Comparison of ENCODE assay signal across 8 mouse cellular contexts in the genomic region with DNA sequence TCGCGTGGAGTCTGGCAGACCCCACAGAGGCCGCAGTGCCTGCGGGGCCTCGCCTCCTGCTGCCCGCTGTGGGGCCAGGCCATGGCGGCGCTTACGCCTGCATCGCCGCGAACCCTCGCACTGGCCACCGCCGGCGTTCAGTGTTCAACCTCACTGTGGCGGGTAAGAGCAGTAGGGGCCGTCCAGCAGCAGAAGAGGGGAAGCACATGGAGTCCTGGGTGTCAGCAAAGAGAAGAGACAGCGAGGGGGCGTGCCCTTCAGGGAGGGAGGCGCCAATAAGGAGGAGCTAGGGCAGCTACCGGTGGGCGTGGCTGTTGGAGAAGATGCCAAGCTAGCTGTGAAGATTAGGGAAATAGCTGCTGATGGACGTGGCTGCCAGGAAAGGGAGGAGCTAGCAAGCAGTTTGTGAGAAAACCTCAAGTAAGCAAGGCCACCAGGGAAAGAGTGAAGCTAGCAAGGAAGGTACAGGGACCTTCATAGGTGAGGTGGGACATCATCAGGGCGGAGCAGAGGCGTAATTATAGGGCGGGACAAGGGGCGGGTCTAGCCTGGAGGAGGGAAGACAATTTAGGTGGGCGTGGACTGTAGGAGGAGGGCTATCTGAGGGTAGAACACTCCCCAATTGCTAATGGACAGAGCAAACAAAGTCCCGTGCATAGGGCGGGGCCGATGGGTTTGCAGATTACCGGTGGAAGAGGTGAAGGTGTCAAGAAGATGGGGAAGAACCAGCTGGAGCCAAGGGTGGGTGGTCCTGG. TPM values are rescaled to one million over a fixed set of nuclear protein-coding genes. Genes with fewer than 3 reads are reported as not detected.
DNase-seq lines count a peak whose midpoint lies in the region; ATAC-seq and TF ChIP-seq lines count a peak whose summit lies in the region.

No protein-coding gene starts in this region.

- H3K4me1 ChIP-seq in forebrain, embryonic 11.5 days (replicated peaks; ENCODE audit: control insufficient read depth, insufficient read depth, low read length), result no peaks in the 10 kb centered on the region
- H3K4me1 ChIP-seq in heart, embryonic 15.5 days (replicated peaks), result peaks cover 15% of the 10 kb centered on the region
- peaks cover 19% of the 10 kb centered on the region for H3K4me1 ChIP-seq in liver, embryonic 16.5 days (ENCODE audit: control insufficient read depth, low read depth, low read length)
- peaks cover 12% of the 10 kb centered on the region; the same call in 1 of the 2 replicates for H3K4me1 ChIP-seq in neural tube, embryonic 12.5 days
- 0 out of 2 replicates have a peak, but pooled peaks cover 2% of the 10 kb centered on the region for H3K4me1 ChIP-seq in stomach, postnatal 0 days (replicated peaks; ENCODE audit: control insufficient read depth, insufficient read depth)

- H3K27ac ChIP-seq in forebrain, embryonic 11.5 days (ENCODE audit: low read depth, low read length), result no peak overlapping the region
- H3K27ac ChIP-seq in heart, embryonic 15.5 days, result 0 out of 2 replicates have a peak overlapping the region, but pooled peaks have one; percentile 33
- 0 out of 2 replicates have a peak overlapping the region, but pooled peaks have one; percentile 12 for H3K27ac ChIP-seq in liver, embryonic 16.5 days (ENCODE audit: low read length)
- no peak overlapping the region for H3K27ac ChIP-seq in neural tube, embryonic 12.5 days
- H3K27ac ChIP-seq in stomach, postnatal 0 days (replicated peaks), result peak overlapping the region; percentile 69; the same call in 1 of the 2 replicates

- peak; percentile 97 for DNase-seq in ES-CJ7 (ENCODE audit: low read depth, low spot score)
- DNase-seq in c-Kit-positive CD71-positive TER-119-positive erythroid progenitor cells, embryonic 14.5 days (ENCODE audit: low spot score), result peak; percentile 89
- peak; percentile 91 for DNase-seq in forebrain, embryonic 11.5 days (ENCODE audit: low spot score)
- DNase-seq in kidney, postnatal 14 days, result peak; percentile 95
- peak; percentile 89 for DNase-seq in stomach, postnatal 0 days (ENCODE audit: low spot score)

- no peaks in the 10 kb centered on the region for H3K9me3 ChIP-seq in forebrain, embryonic 11.5 days (ENCODE audit: control insufficient read depth, low read length)
- H3K9me3 ChIP-seq in heart, embryonic 15.5 days (replicated peaks), result no peaks in the 10 kb centered on the region
- H3K9me3 ChIP-seq in liver, embryonic 16.5 days (replicated peaks; ENCODE audit: control insufficient read depth, low read length), result no peaks in the 10 kb centered on the region
- no peaks in the 10 kb centered on the region for H3K9me3 ChIP-seq in neural tube, embryonic 12.5 days
- no peaks in the 10 kb centered on the region for H3K9me3 ChIP-seq in stomach, postnatal 0 days (ENCODE audit: control insufficient read depth, low read length)

- peak; percentile 63 for TF ChIP-seq CTCF in stomach, postnatal 0 days (IDR thresholded peaks at IDR 0.05; ENCODE audit: low read depth)

- H3K9ac ChIP-seq in forebrain, embryonic 11.5 days (ENCODE audit: low read length), result peak overlapping the region; percentile 49
- H3K9ac ChIP-seq in heart, embryonic 15.5 days, result peak overlapping the region; percentile 55
- peak overlapping the region; percentile 58; the same call in 1 of the 2 replicates for H3K9ac ChIP-seq in liver, embryonic 16.5 days (ENCODE audit: low read depth, low read length)
- H3K9ac ChIP-seq in neural tube, embryonic 12.5 days, result peak overlapping the region; percentile 60
- peak overlapping the region; percentile 63 for H3K9ac ChIP-seq in stomach, postnatal 0 days (ENCODE audit: low read length)

- TF ChIP-seq EP300 in stomach, postnatal 0 days (optimal IDR thresholded peaks at IDR 0.05), result no peak

- under 1% methylated on average over 33 of the region's 33 CpGs for WGBS in forebrain, embryonic 11.5 days
- WGBS in heart, embryonic 15.5 days, result 2% methylated on average over 33 of the region's 33 CpGs
- WGBS in liver, embryonic 16.5 days (ENCODE audit: insufficient replicate concordance), result 0% methylated on average over 33 of the region's 33 CpGs
- under 1% methylated on average over 33 of the region's 33 CpGs for WGBS in neural tube, embryonic 12.5 days
- WGBS in stomach, postnatal 0 days, result 0% methylated on average over 33 of the region's 33 CpGs

- H3K4me2 ChIP-seq in forebrain, embryonic 11.5 days (ENCODE audit: low read depth, low read length, severe bottlenecking), result peak overlapping the region; percentile 72
- peak overlapping the region; percentile 89 for H3K4me2 ChIP-seq in heart, embryonic 15.5 days
- peak overlapping the region; percentile 81 for H3K4me2 ChIP-seq in liver, embryonic 16.5 days (ENCODE audit: low read depth, low read length)
- H3K4me2 ChIP-seq in neural tube, embryonic 12.5 days (replicated peaks), result peak overlapping the region; percentile 79
- peak overlapping the region; percentile 92 for H3K4me2 ChIP-seq in stomach, postnatal 0 days (replicated peaks; ENCODE audit: low read depth)

- no peaks in the 10 kb centered on the region for H3K36me3 ChIP-seq in forebrain, embryonic 11.5 days (ENCODE audit: control insufficient read depth, insufficient read depth, low read length)
- H3K36me3 ChIP-seq in heart, embryonic 15.5 days, result no peaks in the 10 kb centered on the region
- H3K36me3 ChIP-seq in liver, embryonic 16.5 days (ENCODE audit: control insufficient read depth, insufficient read depth), result no peaks in the 10 kb centered on the region
- H3K36me3 ChIP-seq in neural tube, embryonic 12.5 days, result no peaks in the 10 kb centered on the region
- no peaks in the 10 kb centered on the region for H3K36me3 ChIP-seq in stomach, postnatal 0 days (ENCODE audit: control insufficient read depth, insufficient read depth, low read length)

- H3K27me3 ChIP-seq in forebrain, embryonic 11.5 days (ENCODE audit: control insufficient read depth, insufficient read depth, low read length), result peaks cover 12% of the 10 kb centered on the region
- H3K27me3 ChIP-seq in heart, embryonic 15.5 days, result peaks cover 10% of the 10 kb centered on the region
- no peaks in the 10 kb centered on the region for H3K27me3 ChIP-seq in liver, embryonic 16.5 days (ENCODE audit: control insufficient read depth, insufficient read depth, low read depth, low read length)
- H3K27me3 ChIP-seq in neural tube, embryonic 12.5 days (replicated peaks), result peaks cover 27% of the 10 kb centered on the region
- H3K27me3 ChIP-seq in stomach, postnatal 0 days (ENCODE audit: control insufficient read depth, insufficient read depth, low read length), result no peaks in the 10 kb centered on the region

- peak overlapping the region; percentile 35 for H3K4me3 ChIP-seq in forebrain, embryonic 11.5 days (ENCODE audit: low read depth, low read length)
- peak overlapping the region; percentile 58 for H3K4me3 ChIP-seq in heart, embryonic 15.5 days
- peak overlapping the region; percentile 52 for H3K4me3 ChIP-seq in liver, embryonic 16.5 days (ENCODE audit: low read depth, low read length)
- H3K4me3 ChIP-seq in neural tube, embryonic 12.5 days, result peak overlapping the region; percentile 41
- peak overlapping the region; percentile 55 for H3K4me3 ChIP-seq in stomach, postnatal 0 days (ENCODE audit: low read depth, low read length)

- ATAC-seq in forebrain, embryonic 11.5 days (replicated peaks; ENCODE audit: low FRiP score), result peak; percentile 83
- ATAC-seq in heart, embryonic 15.5 days (replicated peaks; ENCODE audit: insufficient number of reproducible peaks, insufficient read depth, low FRiP score, low read depth), result peak; percentile 82
- ATAC-seq in liver, embryonic 16.5 days (ENCODE audit: low read depth), result peak; percentile 89
- peak; percentile 79 for ATAC-seq in neural tube, embryonic 12.5 days (ENCODE audit: low FRiP score, low read depth)
- peak; percentile 86 for ATAC-seq in stomach, postnatal 0 days (ENCODE audit: low FRiP score, low TSS enrichment)

RNA-seq across cellular contexts. Expression of gene Vsig10l, which starts 2.6 kb away (rescaled TPM):
- polyA plus RNA-seq in forebrain, embryonic 11.5 days (2014; fragmentation: Nextera tagmentation; extraction: Ambion mirVana), result 1.8 and 3.1 TPM in 2 replicates
- 2.9 and 4.4 TPM in 2 replicates for polyA plus RNA-seq in heart, embryonic 15.5 days (2015; fragmentation: Nextera tagmentation; extraction: Ambion mirVana)
- polyA plus RNA-seq in liver, embryonic 16.5 days (2015; fragmentation: Nextera tagmentation; extraction: Ambion mirVana), result 1.1 and 1.3 TPM in 2 replicates
- 4.6 and 5.5 TPM in 2 replicates for polyA plus RNA-seq in neural tube, embryonic 12.5 days (2016; fragmentation: Nextera tagmentation; extraction: Ambion mirVana)
- polyA plus RNA-seq in stomach, postnatal 0 days (2015; fragmentation: Nextera tagmentation; extraction: Ambion mirVana), result 36.1 and 40.5 TPM in 2 replicates

RNA-seq across cellular contexts. Expression of gene Gm45233, which starts 21.6 kb away (rescaled TPM):
- polyA plus RNA-seq in forebrain, embryonic 11.5 days (2014; fragmentation: Nextera tagmentation; extraction: Ambion mirVana), result not detected in 2 replicates
- 0.31 and 0.43 TPM in 2 replicates for polyA plus RNA-seq in heart, embryonic 15.5 days (2015; fragmentation: Nextera tagmentation; extraction: Ambion mirVana)
- polyA plus RNA-seq in liver, embryonic 16.5 days (2015; fragmentation: Nextera tagmentation; extraction: Ambion mirVana), result 0.17 and 0.22 TPM in 2 replicates
- 0.49 TPM in 1 of 2 replicates, not detected in the other for polyA plus RNA-seq in neural tube, embryonic 12.5 days (2016; fragmentation: Nextera tagmentation; extraction: Ambion mirVana)
- 0.34 and 0.46 TPM in 2 replicates for polyA plus RNA-seq in stomach, postnatal 0 days (2015; fragmentation: Nextera tagmentation; extraction: Ambion mirVana)

RNA-seq across cellular contexts. Expression of gene Etfb, which starts 21.6 kb away (rescaled TPM):
- 193 and 201 TPM in 2 replicates for polyA plus RNA-seq in forebrain, embryonic 11.5 days (2014; fragmentation: Nextera tagmentation; extraction: Ambion mirVana)
- polyA plus RNA-seq in heart, embryonic 15.5 days (2015; fragmentation: Nextera tagmentation; extraction: Ambion mirVana), result 631 and 668 TPM in 2 replicates
- polyA plus RNA-seq in liver, embryonic 16.5 days (2015; fragmentation: Nextera tagmentation; extraction: Ambion mirVana), result 314 and 319 TPM in 2 replicates
- polyA plus RNA-seq in neural tube, embryonic 12.5 days (2016; fragmentation: Nextera tagmentation; extraction: Ambion mirVana), result 166 and 188 TPM in 2 replicates
- 513 and 521 TPM in 2 replicates for polyA plus RNA-seq in stomach, postnatal 0 days (2015; fragmentation: Nextera tagmentation; extraction: Ambion mirVana)

RNA-seq across cellular contexts. Expression of gene Iglon5, which starts 24.4 kb away (rescaled TPM):
- 2.0 and 2.7 TPM in 2 replicates for polyA plus RNA-seq in forebrain, embryonic 11.5 days (2014; fragmentation: Nextera tagmentation; extraction: Ambion mirVana)
- 0.28 TPM in 1 of 2 replicates, not detected in the other for polyA plus RNA-seq in heart, embryonic 15.5 days (2015; fragmentation: Nextera tagmentation; extraction: Ambion mirVana)
- polyA plus RNA-seq in liver, embryonic 16.5 days (2015; fragmentation: Nextera tagmentation; extraction: Ambion mirVana), result not detected in 2 replicates
- 4.0 and 4.5 TPM in 2 replicates for polyA plus RNA-seq in neural tube, embryonic 12.5 days (2016; fragmentation: Nextera tagmentation; extraction: Ambion mirVana)
- polyA plus RNA-seq in stomach, postnatal 0 days (2015; fragmentation: Nextera tagmentation; extraction: Ambion mirVana), result 0.34 and 0.35 TPM in 2 replicates

RNA-seq across cellular contexts. Expression of gene Cldnd2, which starts 24.9 kb away (rescaled TPM):
- not detected in 2 replicates for polyA plus RNA-seq in forebrain, embryonic 11.5 days (2014; fragmentation: Nextera tagmentation; extraction: Ambion mirVana)
- not detected in 2 replicates for polyA plus RNA-seq in heart, embryonic 15.5 days (2015; fragmentation: Nextera tagmentation; extraction: Ambion mirVana)
- polyA plus RNA-seq in liver, embryonic 16.5 days (2015; fragmentation: Nextera tagmentation; extraction: Ambion mirVana), result not detected in 2 replicates
- not detected in 2 replicates for polyA plus RNA-seq in neural tube, embryonic 12.5 days (2016; fragmentation: Nextera tagmentation; extraction: Ambion mirVana)
- polyA plus RNA-seq in stomach, postnatal 0 days (2015; fragmentation: Nextera tagmentation; extraction: Ambion mirVana), result not detected in 2 replicates

Comparison
In these comparisons a context has a peak if more than half of its experiments do, and no peak if none do; other contexts are left out.
1. H3K27ac ChIP-seq: peak in heart, embryonic 15.5 days (single experiment), liver, embryonic 16.5 days (single experiment) and stomach, postnatal 0 days (single experiment); none in forebrain, embryonic 11.5 days (single experiment) and neural tube, embryonic 12.5 days (single experiment).
2. Peak in every context shown above with its lines, with median percentiles within 50 percentile points of each other: DNase-seq, ATAC-seq, H3K4me2 ChIP-seq, H3K4me3 ChIP-seq and H3K9ac ChIP-seq.